In genomic region chr17:73244596-73244995, GRCm38 (mm10) we compare ENCODE assay signal across 29 mouse cellular contexts.
DNase-seq lines count a peak whose midpoint lies in the region; ATAC-seq and TF ChIP-seq lines count a peak whose summit lies in the region.
"Had no signal": no experiment of that assay in that cellular context is flagged by ENCODE, and none has a peak within 500 bp of the region (broad histone marks: within the 10 kb centered on the region; RNA-seq: fewer than 3 reads in every experiment).

No protein-coding gene starts in this region.

- H3K79me2 ChIP-seq in heart, adult 2 months (replicated peaks; ENCODE audit: control insufficient read depth, insufficient read depth, low read length), result no peaks in the 10 kb centered on the region

- ATAC-seq in heart, embryonic 11.5 days (replicated peaks; ENCODE audit: insufficient number of reproducible peaks, low FRiP score, low TSS enrichment), result no peak
- ATAC-seq in heart, embryonic 16.5 days (replicated peaks; ENCODE audit: extremely low read depth, insufficient read depth, low FRiP score), result no peak
- ATAC-seq in lung, embryonic 14.5 days (ENCODE audit: insufficient read depth), result 0 out of 2 replicates have a peak, but pooled peaks have one; percentile 24
- ATAC-seq: forebrain, embryonic 13.5 days; intestine, embryonic 16.5 days had no signal

- no peak for TF ChIP-seq CTCF in heart, adult 2 months (IDR thresholded peaks at IDR 0.05)
- no peak for TF ChIP-seq CTCF in lung, embryonic 14.5 days (IDR thresholded peaks at IDR 0.05; ENCODE audit: low read depth)

- DNase-seq in heart, adult 9 months (ENCODE audit: low spot score in 2 of 2), result no peak
- DNase-seq in heart, adult 2 months, result no peak
- no peak for DNase-seq in lung, embryonic 14.5 days
- DNase-seq in lung, postnatal 14 days, result no peak
- DNase-seq in limb, embryonic 10.5 days (ENCODE audit: low spot score), result peak; percentile 27
- no peak for DNase-seq in right cerebral cortex, postnatal 36 days (ENCODE audit: low spot score in 2 of 2)
- DNase-seq: adrenal gland, postnatal 14 days; cerebellum, adult 11 months; cerebellum, adult 9-10 months; cerebellum, postnatal 36 days; gastrocnemius, postnatal 10 days; kidney, adult 8-10 months; kidney, postnatal 10 days; layer of hippocampus, postnatal 36 days; left cerebral cortex, postnatal 4 days; liver, embryonic 13.5 days; lung, adult 18-20 months; lung, postnatal 10 days; right cerebral cortex, postnatal 25 days; spleen, adult 18-20 months; thymus, adult 18-20 months; thymus, postnatal 25 days had no signal

- TF ChIP-seq EP300 in heart, adult 2 months (IDR thresholded peaks at IDR 0.05; ENCODE audit: insufficient read depth, low read depth, low read length), result no peak

- H3K9ac ChIP-seq in heart, embryonic 11.5 days (ENCODE audit: low read depth, low read length), result no peak overlapping the region
- no peak overlapping the region for H3K9ac ChIP-seq in heart, embryonic 16.5 days (ENCODE audit: low read length)
- no peak overlapping the region for H3K9ac ChIP-seq in heart, adult 2 months (ENCODE audit: low read depth, low read length)
- no peak overlapping the region for H3K9ac ChIP-seq in lung, embryonic 14.5 days
- H3K9ac ChIP-seq: forebrain, embryonic 13.5 days; hindbrain, embryonic 15.5 days; limb, embryonic 15.5 days; liver, embryonic 13.5 days; neural tube, embryonic 15.5 days had no signal

- peak overlapping the region; percentile 63 for H3K27ac ChIP-seq in heart, embryonic 11.5 days (ENCODE audit: low read depth, low read length)
- H3K27ac ChIP-seq in heart, embryonic 16.5 days (ENCODE audit: low read length), result peak overlapping the region; percentile 45; the same call in 1 of the 2 replicates
- H3K27ac ChIP-seq in heart, adult 2 months, result no peak overlapping the region
- no peak overlapping the region for H3K27ac ChIP-seq in lung, embryonic 14.5 days (ENCODE audit: low read depth)
- H3K27ac ChIP-seq in limb, embryonic 10.5 days, result no peak overlapping the region
- H3K27ac ChIP-seq: forebrain, embryonic 13.5 days; hindbrain, embryonic 15.5 days; limb, embryonic 15.5 days; neural tube, embryonic 15.5 days had no signal

- no peaks in the 10 kb centered on the region for H3K36me3 ChIP-seq in heart, embryonic 11.5 days (ENCODE audit: control insufficient read depth, insufficient read depth, low read length)
- H3K36me3 ChIP-seq in heart, embryonic 16.5 days (ENCODE audit: control insufficient read depth, insufficient read depth), result peaks cover 5% of the 10 kb centered on the region
- peaks cover 8% of the 10 kb centered on the region; the same call in 1 of the 2 replicates for H3K36me3 ChIP-seq in heart, adult 2 months (ENCODE audit: control insufficient read depth, insufficient read depth, low read length)
- H3K36me3 ChIP-seq in lung, embryonic 14.5 days (ENCODE audit: insufficient read depth), result peaks cover 10% of the 10 kb centered on the region; the same call in 1 of the 2 replicates
- 0 out of 2 replicates have a peak, but pooled peaks cover 3% of the 10 kb centered on the region for H3K36me3 ChIP-seq in limb, embryonic 10.5 days
- H3K36me3 ChIP-seq: hindbrain, embryonic 15.5 days; limb, embryonic 15.5 days; liver, embryonic 13.5 days had no signal

- 61% methylated on average over 3 of the region's 3 CpGs for WGBS in heart, embryonic 11.5 days (ENCODE audit: insufficient replicate concordance)
- WGBS in heart, embryonic 16.5 days, result 75% methylated on average over 3 of the region's 3 CpGs
- 86% methylated on average over 3 of the region's 3 CpGs for WGBS in heart, adult 2 months
- 80% methylated on average over 3 of the region's 3 CpGs for WGBS in lung, embryonic 14.5 days
- 94% methylated on average over 3 of the region's 3 CpGs for WGBS in limb, embryonic 10.5 days

- peaks cover 25% of the 10 kb centered on the region for H3K4me1 ChIP-seq in heart, embryonic 11.5 days (ENCODE audit: control insufficient read depth, insufficient read depth, low read length)
- H3K4me1 ChIP-seq in heart, embryonic 16.5 days (ENCODE audit: control insufficient read depth, insufficient read depth, low read length), result peaks cover 29% of the 10 kb centered on the region
- peaks cover 10% of the 10 kb centered on the region for H3K4me1 ChIP-seq in heart, adult 2 months (ENCODE audit: control insufficient read depth, insufficient read depth, low read length)
- no peaks in the 10 kb centered on the region for H3K4me1 ChIP-seq in lung, embryonic 14.5 days (ENCODE audit: insufficient read depth)
- H3K4me1 ChIP-seq in limb, embryonic 10.5 days, result peaks cover 24% of the 10 kb centered on the region
- H3K4me1 ChIP-seq: hindbrain, embryonic 15.5 days; limb, embryonic 15.5 days; neural tube, embryonic 15.5 days had no signal

- no peaks in the 10 kb centered on the region for H3K9me3 ChIP-seq in heart, embryonic 11.5 days (replicated peaks; ENCODE audit: control insufficient read depth, low read length)
- no peaks in the 10 kb centered on the region for H3K9me3 ChIP-seq in heart, embryonic 16.5 days (replicated peaks; ENCODE audit: control insufficient read depth, low read length)
- H3K9me3 ChIP-seq in lung, embryonic 14.5 days (ENCODE audit: low read depth, low read length), result no peaks in the 10 kb centered on the region
- no peaks in the 10 kb centered on the region for H3K9me3 ChIP-seq in limb, embryonic 10.5 days (replicated peaks)
- H3K9me3 ChIP-seq: forebrain, embryonic 13.5 days; hindbrain, embryonic 15.5 days; limb, embryonic 15.5 days; liver, embryonic 13.5 days; neural tube, embryonic 15.5 days had no signal

- no peaks in the 10 kb centered on the region for H3K27me3 ChIP-seq in heart, embryonic 11.5 days (ENCODE audit: control insufficient read depth, insufficient read depth, low read length)
- no peaks in the 10 kb centered on the region for H3K27me3 ChIP-seq in heart, embryonic 16.5 days (ENCODE audit: control insufficient read depth, insufficient read depth, low read length)
- no peaks in the 10 kb centered on the region for H3K27me3 ChIP-seq in heart, adult 2 months (ENCODE audit: control insufficient read depth, insufficient read depth, low read length)
- no peaks in the 10 kb centered on the region for H3K27me3 ChIP-seq in lung, embryonic 14.5 days (ENCODE audit: insufficient read depth, low read length)
- H3K27me3 ChIP-seq in limb, embryonic 10.5 days (ENCODE audit: low read depth, poor library complexity, severe bottlenecking), result no peaks in the 10 kb centered on the region
- H3K27me3 ChIP-seq: forebrain, embryonic 13.5 days; hindbrain, embryonic 15.5 days; limb, embryonic 15.5 days; liver, embryonic 13.5 days; neural tube, embryonic 15.5 days had no signal

- TF ChIP-seq POLR2A in heart, adult 2 months (IDR thresholded peaks at IDR 0.05; ENCODE audit: insufficient read depth, low read depth, low read length), result no peak

- no peak overlapping the region for H3K4me2 ChIP-seq in heart, embryonic 11.5 days
- H3K4me2 ChIP-seq in heart, embryonic 16.5 days (ENCODE audit: low read depth, low read length), result no peak overlapping the region
- no peak overlapping the region for H3K4me2 ChIP-seq in lung, embryonic 14.5 days
- H3K4me2 ChIP-seq: forebrain, embryonic 13.5 days; hindbrain, embryonic 15.5 days; limb, embryonic 15.5 days; liver, embryonic 13.5 days; neural tube, embryonic 15.5 days had no signal

- intact Hi-C loops in heart, adult 2 months (cut with DNase I), result loop anchor here (5.0 kb wide), 2 partner anchors 42 to 53 kb away; no protein-coding TSS in a partner anchor

- H3K4me3 ChIP-seq in heart, embryonic 11.5 days (ENCODE audit: low read depth, low read length), result no peak overlapping the region
- H3K4me3 ChIP-seq in heart, embryonic 16.5 days (ENCODE audit: low read length), result no peak overlapping the region
- no peak overlapping the region for H3K4me3 ChIP-seq in heart, adult 2 months
- H3K4me3 ChIP-seq in lung, embryonic 14.5 days (ENCODE audit: low read depth, low read length), result no peak overlapping the region
- no peak overlapping the region for H3K4me3 ChIP-seq in limb, embryonic 10.5 days
- H3K4me3 ChIP-seq: forebrain, embryonic 13.5 days; hindbrain, embryonic 15.5 days; limb, embryonic 15.5 days; liver, embryonic 13.5 days; neural tube, embryonic 15.5 days had no signal

Comparison
In these comparisons a context has a peak if more than half of its experiments do, and no peak if none do; other contexts are left out.
1. H3K27ac ChIP-seq: peak in heart, embryonic 11.5 days (single experiment) and heart, embryonic 16.5 days (single experiment); none in heart, adult 2 months (single experiment), lung, embryonic 14.5 days (single experiment) and limb, embryonic 10.5 days (single experiment).